Mouse (Mus musculus): ENCODE data around the gene Csf3. TPM values are rescaled to one million over a fixed set of nuclear protein-coding genes. Genes with fewer than 3 reads are reported as not detected.

The Csf3 gene
- total and polyA plus RNA-seq, 3 experiments = 0.21 TPM; not detected in 2

DNA sequence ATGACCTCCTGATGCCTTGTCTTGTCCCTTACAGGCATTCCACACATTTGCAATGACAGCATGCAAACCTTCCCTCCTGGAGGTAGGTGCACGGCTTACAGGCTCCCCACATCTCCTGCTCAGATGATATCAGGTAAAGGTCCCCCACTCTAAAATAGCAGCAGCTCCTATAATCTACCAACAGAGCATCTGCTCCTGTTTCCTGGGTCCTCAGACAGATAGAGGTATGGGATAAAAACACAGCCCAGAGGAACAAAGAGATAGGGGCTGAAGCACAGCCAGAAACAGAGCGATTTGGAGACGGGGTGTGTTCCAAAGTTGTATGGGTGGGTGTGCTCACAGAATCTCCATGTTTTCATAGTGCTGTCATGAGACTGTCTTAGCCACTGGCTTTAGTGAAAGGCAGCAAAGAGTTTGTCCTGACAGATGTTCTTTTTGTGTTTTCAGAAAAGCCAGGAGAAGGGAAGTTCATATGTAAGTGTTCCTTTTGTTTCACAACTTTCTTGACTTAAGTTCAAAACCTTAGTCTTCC is 29.7 kb upstream of the Csf3 start:
- H3K27me3 ChIP-seq (replicated peaks) = peaks cover 50% of the 10 kb centered on the region
- no peaks in the 10 kb centered on the region for H3K36me3 ChIP-seq (replicated peaks in 1 of 2; ENCODE audit: control insufficient read depth in 1 of 2, insufficient read depth in 1 of 2, low read length in 1 of 2)
- DNase-seq (ENCODE audit: extremely low read depth) = no peak
- H3K9ac ChIP-seq (ENCODE audit: insufficient read depth, low read depth) = no peak overlapping the region
- no peak overlapping the region for H3K27ac ChIP-seq (ENCODE audit: insufficient read depth, low read depth)
- no peaks in the 10 kb centered on the region for H3K79me2 ChIP-seq (replicated peaks; ENCODE audit: control insufficient read depth, extremely low read depth, insufficient read depth, poor library complexity, severe bottlenecking)
- no peak overlapping the region for H3K4me3 ChIP-seq (replicated peaks in 1 of 3; ENCODE audit: low read depth in 2 of 3, low read length in 2 of 3, poor library complexity in 1 of 3)
- H3K4me2 ChIP-seq (ENCODE audit: insufficient read depth, low read depth, poor library complexity, severe bottlenecking) = no peak overlapping the region
- in situ Hi-C loops (cut with MboI; ENCODE audit: low pct_ligation_motif_present, low pct_unique_long_range_greater_than_20kb, low sequenced_read_pairs) (loop anchor here (10.0 kb wide), 1 partner anchor 67 kb away; no protein-coding TSS in a partner anchor), dilution Hi-C loops (cut with MboI; ENCODE audit: extremely low pct_ligation_motif_present, extremely low pct_unique_long_range_greater_than_20kb, low sequenced_read_pairs) (no loop called here)
- peaks cover 9 to 37% of the 10 kb centered on the region in 2 experiments; a peak in 3 of 4 replicates for H3K4me1 ChIP-seq (ENCODE audit: control insufficient read depth in 1 of 2, insufficient read depth in 2 of 2)
- no peak for TF ChIP-seq EP300 (IDR thresholded peaks at IDR 0.05; ENCODE audit: low read length)
- no peak for TF ChIP-seq CTCF (conservative IDR thresholded peaks at IDR 0.05 in 1 of 2, IDR thresholded peaks at IDR 0.05 in 1 of 2; ENCODE audit: low read depth in 2 of 2, low read length in 2 of 2)
- TF ChIP-seq MAZ (IDR thresholded peaks at IDR 0.05; ENCODE audit: low read depth, low read length) = no peak
- TF ChIP-seq NELFE (IDR thresholded peaks at IDR 0.05; ENCODE audit: low read depth, low read length) = no peak
- no peak for TF ChIP-seq MYC (IDR thresholded peaks at IDR 0.05; ENCODE audit: low read depth, low read length)
- no peak for TF ChIP-seq JUND (conservative IDR thresholded peaks at IDR 0.05; ENCODE audit: low read depth, low read length)
- TF ChIP-seq GABPA (IDR thresholded peaks at IDR 0.05; ENCODE audit: insufficient replicate concordance, low read depth, low read length) = no peak
- TF ChIP-seq ETS1 (conservative IDR thresholded peaks at IDR 0.05; ENCODE audit: low read depth, low read length) = no peak
- TF ChIP-seq USF2 (conservative IDR thresholded peaks at IDR 0.05; ENCODE audit: low read depth, low read length) = no peak
- TF ChIP-seq E2F4 (IDR thresholded peaks at IDR 0.05; ENCODE audit: insufficient replicate concordance, low read depth, low read length) = no peak
- TF ChIP-seq ELF1 (IDR thresholded peaks at IDR 0.05; ENCODE audit: low read depth, low read length) = no peak
- TF ChIP-seq TBP (conservative IDR thresholded peaks at IDR 0.05; ENCODE audit: low read depth, low read length) = no peak
- no peak for TF ChIP-seq MEF2A (IDR thresholded peaks at IDR 0.05; ENCODE audit: borderline replicate concordance, low read depth, low read length)
- TF ChIP-seq POLR2AphosphoS2 (IDR thresholded peaks at IDR 0.05; ENCODE audit: low read depth, low read length) = no peak
- no peak for TF ChIP-seq TCF12 (IDR thresholded peaks at IDR 0.05; ENCODE audit: low read depth, low read length)
- no peaks in the 10 kb centered on the region for H3K9me3 ChIP-seq (replicated peaks; ENCODE audit: low read length)

DNA sequence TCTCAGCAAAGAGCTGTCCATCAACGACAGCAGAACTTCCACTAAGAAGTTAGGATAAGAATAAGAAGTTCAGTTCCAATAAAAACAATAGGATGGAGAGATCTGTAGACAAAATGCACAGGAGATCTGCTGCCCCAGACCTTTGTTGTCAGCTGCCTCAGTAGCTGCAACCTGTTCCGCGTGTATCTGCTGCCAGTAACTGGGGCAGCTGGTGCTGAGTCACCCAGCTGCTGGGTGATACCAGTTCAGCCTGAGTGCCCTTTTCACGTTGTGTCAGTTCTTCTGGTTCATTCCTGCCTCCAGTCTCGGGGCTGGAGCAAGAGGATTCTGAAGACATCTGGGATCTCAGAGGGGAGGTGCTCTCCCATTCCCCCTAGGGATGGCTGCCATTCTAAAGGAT is 29.2 kb upstream of the Csf3 start:
- Histone ChIP-seq H3K79me2 (replicated peaks; ENCODE audit: control insufficient read depth, extremely low read depth, insufficient read depth, poor library complexity, severe bottlenecking) (no peaks in the 10 kb centered on the region), H3K9me3 (replicated peaks; ENCODE audit: low read length) (no peaks in the 10 kb centered on the region), H3K4me3 (replicated peaks in 1 of 3; ENCODE audit: low read depth in 2 of 3, low read length in 2 of 3, poor library complexity in 1 of 3) (no peak overlapping the region), H3K9ac (ENCODE audit: insufficient read depth, low read depth) (no peak overlapping the region), H3K27me3 (replicated peaks) (peaks cover 46% of the 10 kb centered on the region), H3K27ac (ENCODE audit: insufficient read depth, low read depth) (no peak overlapping the region), H3K4me2 (ENCODE audit: insufficient read depth, low read depth, poor library complexity, severe bottlenecking) (no peak overlapping the region), H3K36me3 (replicated peaks in 1 of 2; ENCODE audit: control insufficient read depth in 1 of 2, insufficient read depth in 1 of 2, low read length in 1 of 2) (no peaks in the 10 kb centered on the region), H3K4me1 (ENCODE audit: control insufficient read depth in 1 of 2, insufficient read depth in 2 of 2) (peaks cover 9 to 37% of the 10 kb centered on the region in 2 experiments; a peak in 3 of 4 replicates)
- no peak for DNase-seq (ENCODE audit: extremely low read depth)
- TF ChIP-seq USF2 (conservative IDR thresholded peaks at IDR 0.05; ENCODE audit: low read depth, low read length) (no peak), ZC3H11A (IDR thresholded peaks at IDR 0.05; ENCODE audit: low read depth, low read length) (no peak), EP300 (IDR thresholded peaks at IDR 0.05; ENCODE audit: low read length) (no peak), POLR2AphosphoS2 (IDR thresholded peaks at IDR 0.05; ENCODE audit: low read depth, low read length) (no peak), ELF1 (IDR thresholded peaks at IDR 0.05; ENCODE audit: low read depth, low read length) (no peak), RCOR1 (conservative IDR thresholded peaks at IDR 0.05; ENCODE audit: low read depth, low read length) (no peak), SMC3 (IDR thresholded peaks at IDR 0.05; ENCODE audit: low read depth, low read length) (no peak)
- in situ Hi-C loops (cut with MboI; ENCODE audit: low pct_ligation_motif_present, low pct_unique_long_range_greater_than_20kb, low sequenced_read_pairs) = loop anchor here (10.0 kb wide), 1 partner anchor 67 kb away; no protein-coding TSS in a partner anchor
- dilution Hi-C loops (cut with MboI; ENCODE audit: extremely low pct_ligation_motif_present, extremely low pct_unique_long_range_greater_than_20kb, low sequenced_read_pairs) = no loop called here
